In the genomic region with DNA sequence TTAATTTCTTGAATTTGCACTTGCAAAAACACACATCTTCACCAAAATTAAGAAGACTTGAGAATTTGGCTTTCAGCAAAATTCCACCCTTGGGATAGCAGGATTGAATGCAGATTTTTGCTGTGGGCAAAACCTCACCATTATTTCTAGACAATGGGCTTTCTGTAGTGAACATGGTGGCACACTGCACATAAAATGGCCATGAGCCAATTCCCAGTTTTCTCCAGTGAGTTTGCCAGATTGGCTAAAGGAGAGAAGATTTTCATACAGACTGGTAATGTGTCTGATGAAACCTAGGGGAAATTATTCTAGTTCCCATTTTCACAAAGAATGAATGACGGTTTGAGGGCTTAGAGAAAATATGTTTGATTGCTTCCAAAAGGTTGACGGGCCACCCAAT, we compare ENCODE assay signal across 19 mouse cellular contexts.
"Had no signal": no experiment of that assay in that cellular context is flagged by ENCODE, and none has a peak within 500 bp of the region (broad histone marks: within the 10 kb centered on the region; RNA-seq: fewer than 3 reads in every experiment).

No protein-coding gene starts in this region.

- H3K27ac ChIP-seq: limb, embryonic 13.5 days; liver, embryonic 13.5 days; neural tube, embryonic 13.5 days; stomach, embryonic 15.5 days had no signal

- H3K9ac ChIP-seq: limb, embryonic 13.5 days; liver, embryonic 13.5 days; neural tube, embryonic 13.5 days; stomach, embryonic 15.5 days had no signal

- H3K4me3 ChIP-seq: limb, embryonic 13.5 days; liver, embryonic 13.5 days; myocyte; neural tube, embryonic 13.5 days; stomach, embryonic 15.5 days had no signal

- DNase-seq: kidney, postnatal 14 days; kidney, postnatal 4 days; left cerebral cortex, postnatal 4 days; liver, embryonic 13.5 days; lung, adult 2 months; lung, postnatal 14 days; lung, postnatal 4 days; midbrain, embryonic 14.5 days; retina, postnatal 1 day; right cerebral cortex, postnatal 25 days; spleen, adult 18-20 months; thymus, adult 18-20 months; thymus, postnatal 14 days; thymus, postnatal 4 days had no signal

- H3K9me3 ChIP-seq: limb, embryonic 13.5 days; liver, embryonic 13.5 days; neural tube, embryonic 13.5 days; stomach, embryonic 15.5 days had no signal

- H3K4me2 ChIP-seq: limb, embryonic 13.5 days; liver, embryonic 13.5 days; midbrain, embryonic 11.5 days; neural tube, embryonic 13.5 days; stomach, embryonic 15.5 days had no signal

- H3K27me3 ChIP-seq: limb, embryonic 13.5 days; liver, embryonic 13.5 days; neural tube, embryonic 13.5 days; stomach, embryonic 15.5 days had no signal

- H3K4me1 ChIP-seq: liver, embryonic 13.5 days; neural tube, embryonic 13.5 days; stomach, embryonic 15.5 days had no signal

- H3K36me3 ChIP-seq: limb, embryonic 13.5 days; liver, embryonic 13.5 days; neural tube, embryonic 13.5 days; stomach, embryonic 15.5 days had no signal
